ENCODE assay signal across 8 mouse cellular contexts in genomic region chr9:57765364-57766351, GRCm38 (mm10). TPM values are rescaled to one million over a fixed set of nuclear protein-coding genes. Genes with fewer than 3 reads are reported as not detected.
A peak's percentile ranks its signal among the peaks of the same experiment; 100 is the strongest.
DNase-seq lines count a peak whose midpoint lies in the region; ATAC-seq and TF ChIP-seq lines count a peak whose summit lies in the region.

Gene Clk3, minus strand, starts transcription at chr9:57765860.

- H3K4me3 ChIP-seq in embryonic facial prominence, embryonic 10.5 days: peak within 1 kb of the TSS; percentile 96
- peak within 1 kb of the TSS; percentile 92 for H3K4me3 ChIP-seq in intestine, postnatal 0 days (ENCODE audit: low read depth, low read length)
- peak within 1 kb of the TSS; percentile 94 for H3K4me3 ChIP-seq in limb, embryonic 14.5 days (replicated peaks; ENCODE audit: low read length)
- peak within 1 kb of the TSS; percentile 59 for H3K4me3 ChIP-seq in midbrain, embryonic 15.5 days

- H3K9me3 ChIP-seq in embryonic facial prominence, embryonic 10.5 days: no peaks in the 10 kb centered on the region
- H3K9me3 ChIP-seq in intestine, postnatal 0 days (ENCODE audit: control insufficient read depth): no peaks in the 10 kb centered on the region
- H3K9me3 ChIP-seq in limb, embryonic 14.5 days (ENCODE audit: control insufficient read depth, low read length): no peaks in the 10 kb centered on the region
- no peaks in the 10 kb centered on the region for H3K9me3 ChIP-seq in midbrain, embryonic 15.5 days

- H3K36me3 ChIP-seq in embryonic facial prominence, embryonic 10.5 days (replicated peaks): peaks cover 14% of the 10 kb centered on the region
- peaks cover 12% of the 10 kb centered on the region for H3K36me3 ChIP-seq in intestine, postnatal 0 days (ENCODE audit: control insufficient read depth, insufficient read depth)
- H3K36me3 ChIP-seq in limb, embryonic 14.5 days (ENCODE audit: control insufficient read depth, insufficient read depth, low read length): peaks cover 14% of the 10 kb centered on the region
- H3K36me3 ChIP-seq in midbrain, embryonic 15.5 days (replicated peaks): peaks cover under 1% of the 10 kb centered on the region

- TF ChIP-seq POLR2A in limb, embryonic 14.5 days (IDR thresholded peaks at IDR 0.05; ENCODE audit: borderline replicate concordance, extremely low read depth, insufficient read depth, insufficient read length): no peak

- peak; percentile 31 for ATAC-seq in granulocyte monocyte progenitor cell, adult 5-6 weeks (replicated peaks; ENCODE audit: poor library complexity, severe bottlenecking)
- peak; percentile 49 for ATAC-seq in intestine, postnatal 0 days
- ATAC-seq in limb, embryonic 14.5 days (ENCODE audit: low FRiP score, low read depth): peak; percentile 51; the same call in 1 of the 2 replicates
- peak; percentile 77 for ATAC-seq in midbrain, embryonic 15.5 days (replicated peaks)

- peak within 1 kb of the TSS; percentile 95 for H3K9ac ChIP-seq in intestine, postnatal 0 days (ENCODE audit: low read depth, low read length)
- H3K9ac ChIP-seq in limb, embryonic 14.5 days (ENCODE audit: low read depth, low read length, severe bottlenecking): peak within 1 kb of the TSS; percentile 97
- peak within 1 kb of the TSS; percentile 75 for H3K9ac ChIP-seq in midbrain, embryonic 15.5 days

- peak; percentile 68 for DNase-seq in 3T3-L1 (ENCODE audit: low read depth, low spot score)
- peak; percentile 62 for DNase-seq in adrenal gland, adult 8-10 months
- peak; percentile 74 for DNase-seq in embryonic facial prominence, embryonic 10.5 days (ENCODE audit: low spot score)
- peak; percentile 56 for DNase-seq in limb, embryonic 14.5 days (ENCODE audit: low spot score)
- DNase-seq in spleen, postnatal 14 days (ENCODE audit: low spot score in 2 of 2): peak; percentile 53 to 67

- peak within 1 kb of the TSS; percentile 83 for H3K4me2 ChIP-seq in intestine, postnatal 0 days (replicated peaks; ENCODE audit: low read depth)
- peak within 1 kb of the TSS; percentile 95 for H3K4me2 ChIP-seq in limb, embryonic 14.5 days (replicated peaks; ENCODE audit: low read depth, low read length, severe bottlenecking)
- peak within 1 kb of the TSS; percentile 97 for H3K4me2 ChIP-seq in midbrain, embryonic 15.5 days

- under 1% methylated on average over 93 of the region's 93 CpGs for WGBS in embryonic facial prominence, embryonic 10.5 days
- under 1% methylated on average over 93 of the region's 93 CpGs for WGBS in intestine, postnatal 0 days
- under 1% methylated on average over 85 of the region's 93 CpGs for WGBS in limb, embryonic 14.5 days
- under 1% methylated on average over 93 of the region's 93 CpGs for WGBS in midbrain, embryonic 15.5 days

- peaks cover 43% of the 10 kb centered on the region for H3K4me1 ChIP-seq in embryonic facial prominence, embryonic 10.5 days
- H3K4me1 ChIP-seq in intestine, postnatal 0 days (replicated peaks; ENCODE audit: control insufficient read depth, insufficient read depth, low read length): peaks cover 11% of the 10 kb centered on the region; the same call in 1 of the 2 replicates
- H3K4me1 ChIP-seq in limb, embryonic 14.5 days (ENCODE audit: control insufficient read depth, insufficient read depth, low read length): peaks cover 32% of the 10 kb centered on the region
- H3K4me1 ChIP-seq in midbrain, embryonic 15.5 days: peaks cover 39% of the 10 kb centered on the region

- peak; percentile 41; the same call in 1 of the 2 replicates for TF ChIP-seq CTCF in intestine, postnatal 0 days (IDR thresholded peaks at IDR 0.05; ENCODE audit: low read depth)

- peak within 1 kb of the TSS; percentile 96 for H3K27ac ChIP-seq in embryonic facial prominence, embryonic 10.5 days (replicated peaks)
- H3K27ac ChIP-seq in intestine, postnatal 0 days (ENCODE audit: low read depth, low read length): peak within 1 kb of the TSS; percentile 98
- H3K27ac ChIP-seq in limb, embryonic 14.5 days (replicated peaks; ENCODE audit: low read depth, low read length): peak within 1 kb of the TSS; percentile 97
- H3K27ac ChIP-seq in midbrain, embryonic 15.5 days: peak within 1 kb of the TSS; percentile 98

- H3K27me3 ChIP-seq in embryonic facial prominence, embryonic 10.5 days (replicated peaks; ENCODE audit: low read depth, poor library complexity, severe bottlenecking): 0 out of 2 replicates have a peak, but pooled peaks cover 6% of the 10 kb centered on the region
- H3K27me3 ChIP-seq in intestine, postnatal 0 days (replicated peaks; ENCODE audit: control insufficient read depth, insufficient read depth, low read length): no peaks in the 10 kb centered on the region
- H3K27me3 ChIP-seq in limb, embryonic 14.5 days (ENCODE audit: control insufficient read depth, insufficient read depth, low read length): no peaks in the 10 kb centered on the region
- no peaks in the 10 kb centered on the region for H3K27me3 ChIP-seq in midbrain, embryonic 15.5 days (replicated peaks)

RNA-seq across cellular contexts. Expression of gene Clk3, which starts in this region (rescaled TPM):
- 10 to 100 TPM; 75.3 to 83.3 (median 78.5) TPM for total RNA-seq in adrenal gland, adult 8-10 months (2022)
- polyA plus RNA-seq in embryonic facial prominence, embryonic 10.5 days (2016; fragmentation: Nextera tagmentation; extraction: Ambion mirVana): 93.6 and 94.8 TPM in 2 replicates
- total RNA-seq in granulocyte monocyte progenitor cell, adult 5-6 weeks (2014; fragmentation: Nextera tagmentation): 44.0 and 48.0 TPM in 2 replicates
- total RNA-seq in granulocyte monocyte progenitor cell, adult 5-6 weeks (2017): 36.8 and 49.9 TPM in 2 replicates
- 26.7 and 27.4 TPM in 2 replicates for polyA plus RNA-seq in intestine, postnatal 0 days (2015; fragmentation: Nextera tagmentation; extraction: Ambion mirVana)
- polyA plus RNA-seq in limb, embryonic 14.5 days (2012; rRNA removed): 133 and 146 TPM in 2 replicates
- 56.1 and 76.3 TPM in 2 replicates for polyA plus RNA-seq in limb, embryonic 14.5 days (2014; fragmentation: Nextera tagmentation; extraction: Ambion mirVana)
- 75.4 and 86.2 TPM in 2 replicates for polyA plus RNA-seq in midbrain, embryonic 15.5 days (2015; fragmentation: Nextera tagmentation; extraction: Ambion mirVana)

Comparison
In these comparisons a context has a peak if more than half of its experiments do, and no peak if none do; other contexts are left out.
1. Peak in every context shown above with its lines: DNase-seq, ATAC-seq, H3K4me3 ChIP-seq and H3K27ac ChIP-seq.